Comparison of ENCODE assay signal across 10 mouse cellular contexts in genomic region chr14:12344746-12345240, GRCm38 (mm10). TPM values are rescaled to one million over a fixed set of nuclear protein-coding genes. Genes with fewer than 3 reads are reported as not detected.
DNase-seq lines count a peak whose midpoint lies in the region; ATAC-seq and TF ChIP-seq lines count a peak whose summit lies in the region.
"Had no signal": no experiment of that assay in that cellular context is flagged by ENCODE, and none has a peak within 500 bp of the region (broad histone marks: within the 10 kb centered on the region; RNA-seq: fewer than 3 reads in every experiment).

No protein-coding gene starts in this region.

- no peak for DNase-seq in kidney, adult 11 months
- DNase-seq in ZHBTc4 (ENCODE audit: low read depth, low spot score) = peak; percentile 65
- no peak for DNase-seq in limb, embryonic 14.5 days (ENCODE audit: low spot score)
- DNase-seq in urinary bladder, postnatal 36 days (ENCODE audit: low spot score in 2 of 2) = no peak
- no peak for DNase-seq in T-cell, adult 2 months (ENCODE audit: low spot score)
- DNase-seq in left cerebral cortex, postnatal 14 days (ENCODE audit: low spot score in 2 of 2) = no peak
- DNase-seq: kidney, adult 18-20 months had no signal

- peak overlapping the region; percentile 31; the same call in 1 of the 2 replicates for H3K4me2 ChIP-seq in kidney, embryonic 14.5 days (replicated peaks; ENCODE audit: low read depth, low read length)
- peak overlapping the region; percentile 42 for H3K4me2 ChIP-seq in embryonic facial prominence, embryonic 15.5 days (replicated peaks)
- H3K4me2 ChIP-seq in limb, embryonic 14.5 days (replicated peaks; ENCODE audit: low read depth, low read length, severe bottlenecking) = peak overlapping the region; percentile 41

- TF ChIP-seq POLR2A in limb, embryonic 14.5 days (IDR thresholded peaks at IDR 0.05; ENCODE audit: borderline replicate concordance, extremely low read depth, insufficient read depth, insufficient read length) = no peak

- H3K27ac ChIP-seq in kidney, embryonic 14.5 days (ENCODE audit: low read depth, low read length) = no peak overlapping the region
- H3K27ac ChIP-seq in embryonic facial prominence, embryonic 15.5 days (replicated peaks) = no peak overlapping the region
- H3K27ac ChIP-seq in limb, embryonic 14.5 days (replicated peaks; ENCODE audit: low read depth, low read length) = no peak overlapping the region

- peak overlapping the region; percentile 14 for H3K4me3 ChIP-seq in kidney, embryonic 14.5 days (ENCODE audit: low read length)
- H3K4me3 ChIP-seq in embryonic facial prominence, embryonic 15.5 days (replicated peaks) = peak overlapping the region; percentile 28
- peak overlapping the region; percentile 26 for H3K4me3 ChIP-seq in limb, embryonic 14.5 days (replicated peaks; ENCODE audit: low read length)

- H3K36me3 ChIP-seq in kidney, embryonic 14.5 days (ENCODE audit: control insufficient read depth, insufficient read depth, low read length) = no peaks in the 10 kb centered on the region
- no peaks in the 10 kb centered on the region for H3K36me3 ChIP-seq in embryonic facial prominence, embryonic 15.5 days
- H3K36me3 ChIP-seq in limb, embryonic 14.5 days (ENCODE audit: control insufficient read depth, insufficient read depth, low read length) = no peaks in the 10 kb centered on the region

- H3K9ac ChIP-seq in kidney, embryonic 14.5 days (ENCODE audit: low read depth, low read length) = no peak overlapping the region
- H3K9ac ChIP-seq in embryonic facial prominence, embryonic 15.5 days = no peak overlapping the region
- no peak overlapping the region for H3K9ac ChIP-seq in limb, embryonic 14.5 days (ENCODE audit: low read depth, low read length, severe bottlenecking)

- H3K27me3 ChIP-seq in kidney, embryonic 14.5 days (ENCODE audit: control insufficient read depth, insufficient read depth, low read length) = peaks cover 97% of the 10 kb centered on the region
- peaks cover 98% of the 10 kb centered on the region for H3K27me3 ChIP-seq in embryonic facial prominence, embryonic 15.5 days
- H3K27me3 ChIP-seq in limb, embryonic 14.5 days (ENCODE audit: control insufficient read depth, insufficient read depth, low read length) = peaks cover 100% of the 10 kb centered on the region

- H3K9me3 ChIP-seq in kidney, embryonic 14.5 days (ENCODE audit: control insufficient read depth, low read length) = no peaks in the 10 kb centered on the region
- H3K9me3 ChIP-seq in embryonic facial prominence, embryonic 15.5 days (replicated peaks) = no peaks in the 10 kb centered on the region
- no peaks in the 10 kb centered on the region for H3K9me3 ChIP-seq in limb, embryonic 14.5 days (ENCODE audit: control insufficient read depth, low read length)

- 1% methylated on average over 39 of the region's 39 CpGs for WGBS in kidney, embryonic 14.5 days
- under 1% methylated on average over 39 of the region's 39 CpGs for WGBS in embryonic facial prominence, embryonic 15.5 days
- under 1% methylated on average over 36 of the region's 39 CpGs for WGBS in limb, embryonic 14.5 days

- H3K4me1 ChIP-seq in kidney, embryonic 14.5 days (ENCODE audit: control insufficient read depth, insufficient read depth, low read length) = peaks cover 14% of the 10 kb centered on the region
- peaks cover 38% of the 10 kb centered on the region for H3K4me1 ChIP-seq in embryonic facial prominence, embryonic 15.5 days
- H3K4me1 ChIP-seq in limb, embryonic 14.5 days (ENCODE audit: control insufficient read depth, insufficient read depth, low read length) = peaks cover 3% of the 10 kb centered on the region; the same call in 1 of the 2 replicates

- no peak for ATAC-seq in kidney, embryonic 14.5 days (ENCODE audit: low FRiP score, low TSS enrichment)
- ATAC-seq in embryonic facial prominence, embryonic 15.5 days (ENCODE audit: insufficient number of reproducible peaks, low FRiP score, low TSS enrichment, low read depth) = no peak
- ATAC-seq in limb, embryonic 14.5 days (ENCODE audit: low FRiP score, low read depth) = no peak

- intact Hi-C loops in left cerebral cortex, postnatal 14 days (cut with DNase I) = loop anchor here (5.0 kb wide), 1 partner anchor 48 kb away; no protein-coding TSS in a partner anchor

RNA-seq across cellular contexts. Expression of gene Fezf2, which starts 3.2 kb away (rescaled TPM):
- not detected in 2 replicates for polyA plus RNA-seq in kidney, embryonic 14.5 days (2014; fragmentation: Nextera tagmentation; extraction: Ambion mirVana)
- polyA plus RNA-seq in embryonic facial prominence, embryonic 15.5 days (2015; fragmentation: Nextera tagmentation; extraction: Ambion mirVana) = 0.39 and 1.4 TPM in 2 replicates
- polyA plus RNA-seq in limb, embryonic 14.5 days (2012; rRNA removed) = 0.10 and 0.54 TPM in 2 replicates
- 0.17 TPM in 1 of 2 replicates, not detected in the other for polyA plus RNA-seq in limb, embryonic 14.5 days (2014; fragmentation: Nextera tagmentation; extraction: Ambion mirVana)
- total RNA-seq in left cerebral cortex, postnatal 14 days (2021) = 10 to 100 TPM; 28.8 to 40.9 TPM
- polyA plus RNA-seq: neural tube, embryonic 14.5 days had no signal
